ENCODE assay signal across 19 mouse cellular contexts in the genomic region with DNA sequence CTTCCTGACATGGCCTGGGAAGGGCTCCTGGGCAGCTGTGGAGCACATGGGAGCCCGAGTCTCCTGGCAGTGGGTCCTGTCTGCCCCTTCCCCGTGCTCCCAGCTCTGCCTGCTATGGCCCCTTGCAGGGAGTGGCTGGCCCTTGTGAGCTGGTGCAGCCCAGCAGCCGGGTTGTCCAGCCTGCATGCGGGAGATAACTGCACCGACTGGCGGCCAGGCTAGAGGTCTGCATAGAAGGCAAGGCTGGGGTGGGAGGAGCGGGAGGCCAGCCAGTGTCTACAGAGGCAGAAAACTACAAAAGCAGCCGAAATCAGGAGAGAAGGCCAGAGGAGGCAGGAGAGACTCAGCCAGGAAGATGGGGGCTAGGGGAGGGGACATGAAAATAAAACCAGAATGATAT. TPM values are rescaled to one million over a fixed set of nuclear protein-coding genes. Genes with fewer than 3 reads are reported as not detected.
DNase-seq lines count a peak whose midpoint lies in the region; ATAC-seq and TF ChIP-seq lines count a peak whose summit lies in the region.
"Had no signal": no experiment of that assay in that cellular context is flagged by ENCODE, and none has a peak within 500 bp of the region (broad histone marks: within the 10 kb centered on the region; RNA-seq: fewer than 3 reads in every experiment).

No protein-coding gene starts in this region.

- H3K27me3 ChIP-seq in heart, embryonic 15.5 days: no peaks in the 10 kb centered on the region; the same call in 1 of the 2 replicates
- no peaks in the 10 kb centered on the region for H3K27me3 ChIP-seq in midbrain, embryonic 11.5 days (ENCODE audit: control insufficient read depth, insufficient read depth, low read length)
- no peaks in the 10 kb centered on the region for H3K27me3 ChIP-seq in midbrain, postnatal 0 days (ENCODE audit: insufficient read depth, low read length)
- H3K27me3 ChIP-seq in liver, embryonic 12.5 days (replicated peaks): 0 out of 2 replicates have a peak, but pooled peaks cover 2% of the 10 kb centered on the region
- H3K27me3 ChIP-seq: midbrain, embryonic 13.5 days; neural tube, embryonic 15.5 days had no signal

- intact Hi-C loops in left cerebral cortex, postnatal 14 days (cut with DNase I): no loop called here

- H3K4me2 ChIP-seq in heart, embryonic 15.5 days: no peak overlapping the region
- H3K4me2 ChIP-seq in midbrain, embryonic 11.5 days: no peak overlapping the region
- no peak overlapping the region for H3K4me2 ChIP-seq in midbrain, postnatal 0 days (ENCODE audit: low read depth, low read length, poor library complexity, severe bottlenecking)
- peak overlapping the region; percentile 55 for H3K4me2 ChIP-seq in liver, embryonic 12.5 days
- H3K4me2 ChIP-seq: hindbrain, embryonic 14.5 days; midbrain, embryonic 13.5 days; neural tube, embryonic 15.5 days had no signal

- peaks cover 38% of the 10 kb centered on the region for H3K4me1 ChIP-seq in heart, embryonic 15.5 days (replicated peaks)
- H3K4me1 ChIP-seq in midbrain, embryonic 11.5 days (ENCODE audit: control insufficient read depth, insufficient read depth, low read length): no peaks in the 10 kb centered on the region
- H3K4me1 ChIP-seq in midbrain, postnatal 0 days (ENCODE audit: insufficient read depth, low read length): no peaks in the 10 kb centered on the region
- peaks cover 33% of the 10 kb centered on the region for H3K4me1 ChIP-seq in liver, embryonic 12.5 days
- H3K4me1 ChIP-seq: midbrain, embryonic 13.5 days; neural tube, embryonic 15.5 days had no signal

- H3K36me3 ChIP-seq in heart, embryonic 15.5 days: no peaks in the 10 kb centered on the region
- peaks cover 13% of the 10 kb centered on the region for H3K36me3 ChIP-seq in midbrain, embryonic 11.5 days (ENCODE audit: control insufficient read depth, insufficient read depth, low read length)
- peaks cover 83% of the 10 kb centered on the region for H3K36me3 ChIP-seq in midbrain, postnatal 0 days (ENCODE audit: insufficient read depth, low read length)
- no peaks in the 10 kb centered on the region for H3K36me3 ChIP-seq in liver, embryonic 12.5 days

- H3K4me3 ChIP-seq in heart, embryonic 15.5 days: no peak overlapping the region
- H3K4me3 ChIP-seq in midbrain, embryonic 11.5 days (ENCODE audit: low read depth, low read length): no peak overlapping the region
- no peak overlapping the region for H3K4me3 ChIP-seq in midbrain, postnatal 0 days (ENCODE audit: low read depth, low read length)
- no peak overlapping the region for H3K4me3 ChIP-seq in liver, embryonic 12.5 days
- H3K4me3 ChIP-seq: midbrain, embryonic 13.5 days; neural tube, embryonic 15.5 days had no signal

- no peak overlapping the region for H3K27ac ChIP-seq in heart, embryonic 15.5 days
- H3K27ac ChIP-seq in midbrain, embryonic 11.5 days (ENCODE audit: low read depth, low read length): no peak overlapping the region
- no peak overlapping the region for H3K27ac ChIP-seq in midbrain, postnatal 0 days (ENCODE audit: low read depth, low read length)
- peak overlapping the region; percentile 78 for H3K27ac ChIP-seq in liver, embryonic 12.5 days
- H3K27ac ChIP-seq: hindbrain, embryonic 14.5 days; midbrain, embryonic 13.5 days; neural tube, embryonic 15.5 days had no signal

- no peak for ATAC-seq in heart, embryonic 15.5 days (replicated peaks; ENCODE audit: insufficient number of reproducible peaks, insufficient read depth, low FRiP score, low read depth)
- 0 out of 2 replicates have a peak, but pooled peaks have one; percentile 30 for ATAC-seq in midbrain, embryonic 11.5 days (ENCODE audit: low FRiP score)
- no peak for ATAC-seq in midbrain, postnatal 0 days (ENCODE audit: low FRiP score)
- ATAC-seq in liver, embryonic 12.5 days: peak; percentile 98
- ATAC-seq: midbrain, embryonic 13.5 days; Patski had no signal

- no peak for DNase-seq in heart, adult 11 months
- DNase-seq in midbrain, embryonic 11.5 days (ENCODE audit: low spot score, missing footprints): no peak
- DNase-seq in midbrain, postnatal 0 days (ENCODE audit: low spot score): no peak
- no peak for DNase-seq in left cerebral cortex, postnatal 14 days (ENCODE audit: low spot score in 2 of 2)
- no peak for DNase-seq in lung, adult 18-20 months
- DNase-seq: adrenal gland, postnatal 10 days; cerebellum, postnatal 14 days; kidney, postnatal 25 days; right cerebral cortex, postnatal 25 days; thymus, adult 18-20 months had no signal

- 0 out of 2 replicates have a peak overlapping the region, but pooled peaks have one; percentile 28 for H3K9ac ChIP-seq in heart, embryonic 15.5 days
- H3K9ac ChIP-seq in midbrain, embryonic 11.5 days (ENCODE audit: low read length): no peak overlapping the region
- H3K9ac ChIP-seq in midbrain, postnatal 0 days (replicated peaks; ENCODE audit: low read length, poor library complexity, severe bottlenecking): no peak overlapping the region
- peak overlapping the region; percentile 52; the same call in 1 of the 2 replicates for H3K9ac ChIP-seq in liver, embryonic 12.5 days
- H3K9ac ChIP-seq: hindbrain, embryonic 14.5 days; midbrain, embryonic 13.5 days; neural tube, embryonic 15.5 days had no signal

- TF ChIP-seq CTCF in midbrain, postnatal 0 days (IDR thresholded peaks at IDR 0.05): no peak

- H3K9me3 ChIP-seq in heart, embryonic 15.5 days (replicated peaks): no peaks in the 10 kb centered on the region
- H3K9me3 ChIP-seq in midbrain, embryonic 11.5 days (ENCODE audit: control insufficient read depth, low read length): no peaks in the 10 kb centered on the region; the same call in 1 of the 2 replicates
- H3K9me3 ChIP-seq in midbrain, postnatal 0 days (ENCODE audit: low read length): no peaks in the 10 kb centered on the region
- no peaks in the 10 kb centered on the region; the same call in 1 of the 2 replicates for H3K9me3 ChIP-seq in liver, embryonic 12.5 days (replicated peaks)
- H3K9me3 ChIP-seq: midbrain, embryonic 13.5 days; neural tube, embryonic 15.5 days had no signal

- WGBS in heart, embryonic 15.5 days: 34% methylated on average over 8 of the region's 8 CpGs
- WGBS in midbrain, embryonic 11.5 days: 63% methylated on average over 8 of the region's 8 CpGs
- WGBS in midbrain, postnatal 0 days: 53% methylated on average over 8 of the region's 8 CpGs
- WGBS in liver, embryonic 12.5 days (ENCODE audit: insufficient replicate concordance): 18% methylated on average over 8 of the region's 8 CpGs

RNA-seq across cellular contexts. Expression of a gene that starts 27.9 kb away (rescaled TPM):
- polyA plus RNA-seq in heart, embryonic 15.5 days (2015; fragmentation: Nextera tagmentation; extraction: Ambion mirVana): not detected in 2 replicates
- polyA plus RNA-seq in midbrain, embryonic 11.5 days (2014; fragmentation: Nextera tagmentation; extraction: Ambion mirVana): not detected in 2 replicates
- total RNA-seq in midbrain, postnatal 0 days (2014; rRNA removed): not detected in 2 replicates
- polyA plus RNA-seq in midbrain, postnatal 0 days (2015; fragmentation: Nextera tagmentation; extraction: Ambion mirVana): not detected in 2 replicates
- polyA plus RNA-seq in liver, embryonic 12.5 days (2016; fragmentation: Nextera tagmentation; extraction: Ambion mirVana): not detected in 2 replicates
- total RNA-seq in left cerebral cortex, postnatal 14 days (2021): not detected
- total RNA-seq: gastrocnemius, adult 18-20 months; left cerebral cortex, adult 18-20 months had no signal
- polyA plus RNA-seq: hindbrain, embryonic 14.5 days; lung, embryonic 16.5 days; midbrain, embryonic 13.5 days; neural tube, embryonic 15.5 days; Patski had no signal

Comparison
In these comparisons a context has a peak if more than half of its experiments do, and no peak if none do; other contexts are left out.
1. ATAC-seq: peak in midbrain, embryonic 11.5 days (single experiment) and liver, embryonic 12.5 days (single experiment); none in heart, embryonic 15.5 days (single experiment) and midbrain, postnatal 0 days (single experiment).
2. H3K9ac ChIP-seq: peak in heart, embryonic 15.5 days (single experiment) and liver, embryonic 12.5 days (single experiment); none in midbrain, embryonic 11.5 days (single experiment) and midbrain, postnatal 0 days (single experiment).